Mouse (Mus musculus) neural tube, embryonic 10.5 days (tissue): ENCODE measurements around the gene Tesk2.
"Not testable (repeated sequence)": the region's sequence is repeated elsewhere in the genome, so short reads cannot be mapped to it uniquely, and the experiment has no call there.

Source experiments
- DNase-seq: peaks from one replicate; pipeline ENCODE4 v3.0.0-alpha.2; 2017; ENCODE audit warnings: low spot score; ENCODE audit errors: extremely low spot score

Tesk2 gene

GRCm38 (mm10) chr4:116787985-116788760 lies 67.4 kb downstream of the Tesk2 start:
- DNase-seq = no peak

GRCm38 (mm10) chr4:116788956-116789355 lies 68.2 kb downstream of the Tesk2 start:
- peak; percentile 69 for DNase-seq

- no peak for DNase-seq
These were observed 71.7 kb downstream of the Tesk2 start for GRCm38 (mm10) chr4:116792453-116792852.

GRCm38 (mm10) chr4:116794273-116794672 lies 73.5 kb downstream of the Tesk2 start:
- no peak for DNase-seq

GRCm38 (mm10) chr4:116796442-116797110 lies 75.8 kb downstream of the Tesk2 start:
- DNase-seq = no peak

- peak; percentile 29 for DNase-seq
These were observed 79.2 kb downstream of the Tesk2 start for GRCm38 (mm10) chr4:116799901-116800300.

GRCm38 (mm10) chr4:116807197-116808129 lies 86.7 kb downstream of the Tesk2 start, which contains the start of the genes Toe1 and Mutyh:
Gene Toe1, minus strand, starts transcription at chr4:116807640.
Gene Mutyh, plus strand, starts transcription at chr4:116807723.
- DNase-seq = peak; percentile 96

- DNase-seq = no peak
These were observed 90.3 kb downstream of the Tesk2 start for GRCm38 (mm10) chr4:116811012-116811411.

GRCm38 (mm10) chr4:116815276-116815675 lies 94.5 kb downstream of the Tesk2 start:
- DNase-seq = no peak

- no peak for DNase-seq
These were observed 96.7 kb downstream of the Tesk2 start for GRCm38 (mm10) chr4:116817486-116817885.

GRCm38 (mm10) chr4:116819968-116820901 lies 99.5 kb downstream of the Tesk2 start:
- DNase-seq = no peak

GRCm38 (mm10) chr4:116820902-116821693 lies 100.3 kb downstream of the Tesk2 start:
- peak; percentile 75 for DNase-seq

- no peak for DNase-seq
These were observed 100.9 kb downstream of the Tesk2 start, which contains the start of gene Hpdl for GRCm38 (mm10) chr4:116821694-116822016. Gene Hpdl, minus strand, starts transcription at chr4:116821707.

GRCm38 (mm10) chr4:116824541-116825004 lies 103.8 kb downstream of the Tesk2 start:
- peak; percentile 77 for DNase-seq

- peak; percentile 52 for DNase-seq
These were observed 107.1 kb downstream of the Tesk2 start for GRCm38 (mm10) chr4:116827819-116828218.

GRCm38 (mm10) chr4:116829364-116830069 lies 108.8 kb downstream of the Tesk2 start:
- no peak for DNase-seq

- DNase-seq = peak; percentile 57
These were observed 109.3 kb downstream of the Tesk2 start for GRCm38 (mm10) chr4:116830070-116830368.

- no peak for DNase-seq
These were observed 118.3 kb downstream of the Tesk2 start for GRCm38 (mm10) chr4:116838999-116839398.

- DNase-seq = not testable (repeated sequence)
These were observed 119.3 kb downstream of the Tesk2 start for GRCm38 (mm10) chr4:116840096-116840495.
